Mouse (Mus musculus) midbrain, embryonic 16.5 days (tissue): Measurements from ENCODE around the gene I830077J02Rik. TPM values are rescaled to one million over a fixed set of nuclear protein-coding genes. Genes with fewer than 3 reads are reported as not detected.

Experiments used
- ATAC-seq: fragments of 200-750 bp; cut with Nextera tagmentation; 2 replicates; pipeline ENCODE4 v1.8.0; 2017; ENCODE audit warnings: moderate TSS enrichment
- H3K27ac ChIP-seq: fragments of 300-500 bp; sonication (generic); 2 replicates; pipeline ENCODE4 v1.5.1; 2014; ENCODE audit warnings: mild to moderate bottlenecking, low read length, mixed read lengths
- H3K27me3 ChIP-seq: fragments of 300-500 bp; sonication (generic); 2 replicates; pipeline ENCODE4 v1.6.1; 2014; ENCODE audit warnings: low read depth, low read length, mixed read lengths; ENCODE audit not compliant: control insufficient read depth, insufficient read depth
- H3K36me3 ChIP-seq: fragments of 300-500 bp; sonication (generic); 2 replicates; pipeline ENCODE4 v1.6.1; 2014; ENCODE audit warnings: mild to moderate bottlenecking, low read length, moderate library complexity, mixed read lengths; ENCODE audit not compliant: control insufficient read depth, insufficient read depth
- H3K4me1 ChIP-seq: fragments of 300-500 bp; sonication (generic); 2 replicates; pipeline ENCODE4 v1.6.1; 2014; ENCODE audit warnings: mild to moderate bottlenecking, low read length, mixed read lengths; ENCODE audit not compliant: control insufficient read depth, insufficient read depth
- H3K4me2 ChIP-seq: fragments of 300-500 bp; sonication (generic); 2 replicates; pipeline ENCODE4 v1.6.1; 2014; ENCODE audit warnings: mild to moderate bottlenecking, low read length, mixed read lengths
- H3K4me3 ChIP-seq: fragments of 300-500 bp; sonication (generic); 2 replicates; pipeline ENCODE4 v1.5.1; 2014; ENCODE audit warnings: low read depth, mild to moderate bottlenecking, low read length, moderate library complexity, mixed read lengths
- H3K9ac ChIP-seq: fragments of 300-500 bp; sonication (generic); 2 replicates; pipeline ENCODE4 v1.6.1; 2014; ENCODE audit warnings: low read depth, low read length, mixed read lengths
- H3K9me3 ChIP-seq: fragments of 300-500 bp; sonication (generic); replicated peaks from 2 replicates; pipeline ENCODE4 v1.6.1; 2014; ENCODE audit warnings: mild to moderate bottlenecking, low read length, mixed read lengths; ENCODE audit not compliant: control insufficient read depth, poor library complexity, severe bottlenecking
- WGBS: fragments of 180-500 bp; shearing (Covaris S2); extraction: QIAGEN DNeasy Blood & Tissue Kit; methylation state at CpG from one replicate; pipeline ENCODE4 v1.1.7; 2014; 5-methylcytosine and 5-hydroxymethylcytosine counted together
- polyA plus RNA-seq: library from polyadenylated mRNA; unstranded; fragments of >200 nt; fragmentation: Nextera tagmentation; extraction: Ambion mirVana; gene quantifications from 2 replicates; pipeline ENCODE4 v1.2.1, GENCODE M21; 2015

I830077J02Rik gene
- polyA plus RNA-seq, 1 experiment from 2014 or later: 0.30 TPM

DNA sequence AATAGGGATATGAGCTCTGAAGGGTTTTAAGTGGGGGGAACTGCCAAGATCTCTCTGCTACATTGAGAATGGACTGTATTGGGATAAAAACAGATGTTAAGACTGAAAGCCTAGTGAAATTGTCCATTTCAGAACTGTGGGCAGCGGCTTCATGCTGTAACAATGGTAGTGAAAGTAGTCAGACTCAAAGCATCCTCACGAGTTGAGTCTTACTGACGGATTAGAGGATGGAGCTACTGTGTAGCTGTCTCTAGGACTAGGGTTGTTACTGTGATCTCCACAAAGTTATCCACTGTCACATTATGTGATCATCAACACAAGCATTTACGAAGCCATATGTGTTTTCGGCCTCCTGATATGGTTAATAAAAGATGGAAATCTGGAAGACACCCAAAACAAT, 25.7 kb upstream of the I830077J02Rik start:
- WGBS: 38% methylated on average over 5 of the region's 5 CpGs
- peak overlapping the region; percentile 92; the same call in 1 of the 2 replicates for H3K27ac ChIP-seq

DNA sequence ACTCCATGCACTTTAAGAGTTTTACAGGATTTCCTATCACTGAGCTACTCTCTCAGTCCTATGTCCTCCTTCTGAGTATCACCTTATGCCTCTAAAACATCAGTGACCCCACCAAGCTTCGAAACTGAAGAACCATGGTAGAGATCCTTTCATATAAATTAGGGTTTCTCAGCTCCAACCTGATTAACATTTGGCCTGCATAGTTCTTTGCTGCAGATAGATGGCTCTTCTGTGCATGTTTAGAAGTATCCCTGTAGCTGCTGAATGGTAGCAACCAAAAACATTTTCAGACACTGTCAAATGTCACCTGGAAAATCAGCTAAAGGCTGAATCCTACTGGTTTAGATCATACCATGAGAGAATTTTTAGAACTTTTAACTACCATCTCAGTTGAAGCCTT, 24.8 kb upstream of the I830077J02Rik start:
- no peak overlapping the region for H3K4me3 ChIP-seq
- H3K27me3 ChIP-seq: no peaks in the 10 kb centered on the region
- peak overlapping the region; percentile 0; the same call in 1 of the 2 replicates for H3K4me2 ChIP-seq
- 95% methylated on average over 1 of the region's 1 CpGs for WGBS
- H3K36me3 ChIP-seq: peaks cover 4% of the 10 kb centered on the region; the same call in 1 of the 2 replicates
- no peak overlapping the region for H3K27ac ChIP-seq
- H3K9me3 ChIP-seq: no peaks in the 10 kb centered on the region
- ATAC-seq: no peak
- no peak overlapping the region for H3K9ac ChIP-seq
- H3K4me1 ChIP-seq: peaks cover 33% of the 10 kb centered on the region

More for the DNA sequence above, 25.7 kb upstream of the I830077J02Rik start:
- Histone ChIP-seq H3K4me1 (peaks cover 33% of the 10 kb centered on the region), H3K4me2 (peak overlapping the region; percentile 88), H3K36me3 (peaks cover 8% of the 10 kb centered on the region), H3K9ac (peak overlapping the region; percentile 96), H3K27me3 (no peaks in the 10 kb centered on the region), H3K9me3 (no peaks in the 10 kb centered on the region), H3K4me3 (peak overlapping the region; percentile 59)
- no peak for ATAC-seq

DNA sequence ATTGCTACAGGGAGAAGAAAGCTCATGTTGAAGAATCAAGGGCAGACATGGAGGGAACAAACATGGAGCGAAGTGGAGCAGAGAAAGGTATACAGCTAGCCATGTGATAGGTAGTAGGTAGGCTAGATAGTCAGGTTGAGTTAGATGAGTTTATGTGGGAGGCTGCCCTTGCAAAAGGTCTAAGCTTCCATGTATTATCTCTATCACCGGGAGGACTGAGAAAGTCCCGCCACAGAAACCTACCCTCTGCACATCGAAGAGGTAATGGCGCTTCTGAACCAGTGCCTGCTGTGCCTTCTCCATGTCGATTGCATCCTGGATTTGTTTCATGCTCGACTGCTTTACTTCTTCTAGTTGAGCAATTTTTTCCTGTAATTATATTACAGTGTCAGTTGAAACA, 18.9 kb upstream of the I830077J02Rik start:
- no peak for ATAC-seq
- H3K36me3 ChIP-seq: peaks cover 27% of the 10 kb centered on the region
- 95% methylated on average over 7 of the region's 7 CpGs for WGBS
- H3K4me3 ChIP-seq: no peak overlapping the region
- H3K27ac ChIP-seq: no peak overlapping the region
- H3K27me3 ChIP-seq: no peaks in the 10 kb centered on the region
- no peak overlapping the region for H3K4me2 ChIP-seq
- peaks cover 4% of the 10 kb centered on the region for H3K4me1 ChIP-seq
- H3K9me3 ChIP-seq: no peaks in the 10 kb centered on the region
- H3K9ac ChIP-seq: no peak overlapping the region

DNA sequence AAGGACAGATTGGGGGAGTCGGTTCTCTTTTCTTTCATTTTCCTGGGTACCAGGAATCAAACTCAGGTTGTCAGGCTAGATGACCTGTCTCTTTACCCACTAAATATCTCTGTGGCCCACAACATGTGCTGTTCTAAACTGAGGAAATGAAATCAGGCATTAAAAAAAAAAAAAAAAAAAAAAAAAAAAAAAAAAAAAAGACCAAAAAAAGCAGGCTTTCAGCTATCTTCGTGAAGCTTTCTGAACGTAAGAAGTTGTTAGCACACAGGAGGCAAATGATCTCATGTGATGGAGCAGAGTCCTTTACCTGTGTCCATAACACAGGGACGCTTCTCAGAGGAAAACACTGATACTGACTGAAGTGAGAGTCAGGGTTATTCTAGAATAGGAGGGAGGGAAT, 3.6 kb upstream of the I830077J02Rik start:
- Histone ChIP-seq H3K4me1 (no peaks in the 10 kb centered on the region), H3K4me2 (no peak overlapping the region), H3K27ac (no peak overlapping the region), H3K9me3 (no peaks in the 10 kb centered on the region), H3K4me3 (no peak overlapping the region), H3K9ac (no peak overlapping the region), H3K27me3 (no peaks in the 10 kb centered on the region), H3K36me3 (peaks cover 6% of the 10 kb centered on the region; the same call in 1 of the 2 replicates)
- no peak for ATAC-seq
- 90% methylated on average over 4 of the region's 4 CpGs for WGBS

DNA sequence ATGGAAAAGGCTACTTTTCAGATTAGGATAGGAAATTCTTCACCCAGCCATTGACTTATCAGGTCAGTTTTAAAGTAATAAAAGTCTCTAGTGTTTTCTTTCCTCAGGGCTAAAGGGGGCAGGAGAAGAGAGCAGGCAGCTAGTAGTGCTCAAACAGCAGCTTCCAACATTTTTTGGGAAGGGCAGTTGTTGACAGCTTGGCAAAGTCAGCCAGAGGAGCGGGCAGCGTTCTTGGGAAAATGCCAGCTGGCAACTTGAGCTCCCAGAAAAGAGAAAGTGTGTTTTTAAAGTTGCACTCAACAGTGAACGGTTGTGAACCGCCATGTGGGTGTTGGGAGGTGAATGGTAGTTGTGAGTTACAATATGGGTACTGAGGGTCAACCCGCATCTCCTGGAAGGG, 2.6 kb upstream of the I830077J02Rik start:
- no peak overlapping the region for H3K4me3 ChIP-seq
- H3K9me3 ChIP-seq: no peaks in the 10 kb centered on the region
- H3K36me3 ChIP-seq: peaks cover 3% of the 10 kb centered on the region; the same call in 1 of the 2 replicates
- no peak for ATAC-seq
- no peaks in the 10 kb centered on the region for H3K27me3 ChIP-seq
- no peak overlapping the region for H3K27ac ChIP-seq
- no peak overlapping the region for H3K4me2 ChIP-seq
- no peaks in the 10 kb centered on the region for H3K4me1 ChIP-seq
- no peak overlapping the region for H3K9ac ChIP-seq
- 85% methylated on average over 5 of the region's 5 CpGs for WGBS

DNA sequence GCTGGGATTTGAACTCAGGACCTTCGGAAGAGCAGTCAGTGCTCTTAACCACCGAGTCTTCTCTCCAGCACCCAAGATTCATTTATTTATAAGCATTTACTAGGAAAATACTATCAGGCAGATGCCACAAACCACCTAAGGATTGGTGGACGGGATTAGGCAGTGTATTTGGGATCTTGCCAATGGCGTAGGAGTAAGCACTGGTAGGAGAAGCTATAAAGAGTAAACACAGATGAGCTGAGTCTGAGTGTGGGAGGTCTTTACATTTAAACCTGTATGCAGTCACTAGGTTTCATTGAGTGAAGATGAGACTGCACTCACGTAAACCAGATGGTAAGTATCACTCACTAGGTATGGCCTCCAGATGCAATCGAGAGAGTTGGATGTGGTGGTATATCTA, 1.5 kb upstream of the I830077J02Rik start:
- no peaks in the 10 kb centered on the region for H3K9me3 ChIP-seq
- peaks cover 3% of the 10 kb centered on the region; the same call in 1 of the 2 replicates for H3K36me3 ChIP-seq
- H3K27ac ChIP-seq: no peak overlapping the region
- H3K27me3 ChIP-seq: no peaks in the 10 kb centered on the region
- H3K9ac ChIP-seq: no peak overlapping the region
- H3K4me1 ChIP-seq: no peaks in the 10 kb centered on the region
- 96% methylated on average over 6 of the region's 6 CpGs for WGBS
- no peak for ATAC-seq
- no peak overlapping the region for H3K4me2 ChIP-seq
- H3K4me3 ChIP-seq: no peak overlapping the region

DNA sequence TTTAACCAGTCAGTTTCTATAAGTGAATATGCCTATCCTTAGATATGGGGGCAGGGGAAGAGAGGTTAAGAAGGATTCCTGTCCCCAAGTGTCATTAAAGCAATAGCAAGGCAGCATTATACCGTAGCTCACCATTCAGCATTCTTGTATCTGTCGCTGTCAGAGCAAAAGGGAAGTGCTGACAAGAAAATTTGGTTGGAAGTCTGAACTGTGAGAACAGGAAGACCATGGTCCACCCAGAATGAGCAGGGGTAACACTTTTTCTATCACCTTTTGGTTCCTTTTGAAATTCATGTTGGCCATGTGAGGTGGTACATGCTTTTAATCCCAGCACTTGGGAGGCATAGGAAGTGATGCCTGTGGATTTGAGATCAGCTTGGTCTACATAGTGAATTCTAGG, 1.4 kb downstream of the I830077J02Rik start:
- H3K27ac ChIP-seq: no peak overlapping the region
- H3K4me1 ChIP-seq: no peaks in the 10 kb centered on the region
- H3K27me3 ChIP-seq: no peaks in the 10 kb centered on the region
- H3K9me3 ChIP-seq: no peaks in the 10 kb centered on the region
- H3K9ac ChIP-seq: no peak overlapping the region
- no peak overlapping the region for H3K4me3 ChIP-seq
- 89% methylated on average over 2 of the region's 2 CpGs for whole genome bisulfite sequencing
- ATAC-seq: no peak
- H3K4me2 ChIP-seq: no peak overlapping the region
- H3K36me3 ChIP-seq: no peaks in the 10 kb centered on the region

DNA sequence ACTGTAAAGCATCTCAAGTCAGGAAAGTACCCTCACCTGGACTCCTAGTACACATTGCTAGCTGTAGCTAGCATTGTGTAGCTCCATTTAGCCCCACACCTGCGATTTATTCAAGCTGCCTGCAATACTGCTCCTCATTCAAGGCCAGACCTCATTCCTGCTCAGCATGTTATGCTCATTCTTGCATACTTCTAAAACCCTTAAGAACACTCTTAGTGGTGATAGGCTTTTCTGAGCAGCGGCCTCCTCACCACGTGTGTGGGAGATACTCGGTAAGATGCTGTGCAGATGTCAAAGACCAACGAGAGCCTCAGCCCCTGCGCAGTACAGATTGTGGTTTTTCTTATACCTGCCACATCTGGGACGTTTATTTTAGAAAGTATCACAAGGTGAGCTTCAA, 2.6 kb downstream of the I830077J02Rik start:
- Histone ChIP-seq H3K27ac (no peak overlapping the region), H3K27me3 (no peaks in the 10 kb centered on the region), H3K4me1 (no peaks in the 10 kb centered on the region), H3K4me3 (no peak overlapping the region), H3K9me3 (no peaks in the 10 kb centered on the region), H3K4me2 (no peak overlapping the region), H3K9ac (no peak overlapping the region), H3K36me3 (no peaks in the 10 kb centered on the region)
- 86% methylated on average over 7 of the region's 7 CpGs for WGBS
- ATAC-seq: no peak

DNA sequence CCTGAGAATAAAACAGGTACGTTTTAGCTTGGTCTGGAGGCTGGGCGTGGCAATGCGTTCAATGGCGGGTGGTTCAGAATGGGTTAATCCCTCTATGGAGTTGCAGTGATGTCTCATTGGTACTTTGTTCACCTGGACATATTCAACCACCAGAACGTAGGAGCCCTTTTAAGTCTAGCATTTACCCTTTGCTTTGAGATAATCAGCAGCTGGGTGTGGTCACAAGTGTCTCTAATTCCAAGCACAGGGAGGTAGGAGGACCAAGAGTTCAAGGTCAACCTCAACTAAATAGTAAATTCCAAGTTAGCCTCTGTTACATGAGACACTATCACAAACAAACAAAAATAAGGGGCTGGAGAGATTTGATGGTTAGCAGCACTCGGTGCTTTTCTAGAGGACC, 3.7 kb downstream of the I830077J02Rik start:
- Histone ChIP-seq H3K4me3 (no peak overlapping the region), H3K4me1 (no peaks in the 10 kb centered on the region), H3K27ac (no peak overlapping the region), H3K4me2 (no peak overlapping the region), H3K27me3 (no peaks in the 10 kb centered on the region), H3K9me3 (no peaks in the 10 kb centered on the region), H3K36me3 (no peaks in the 10 kb centered on the region), H3K9ac (no peak overlapping the region)
- ATAC-seq: no peak
- WGBS: 90% methylated on average over 6 of the region's 6 CpGs
